Mouse (Mus musculus): Measurements from ENCODE around the gene Elovl7.
A peak's percentile ranks its signal among the peaks of the same experiment; 100 is the strongest.

Gene Elovl7

GRCm38 (mm10) chr13:108214081-108214484 is at the start of gene Elovl7:
Elovl7 (plus strand) TSS chr13:108214404.
- DNase-seq (ENCODE audit: low spot score), result peak; percentile 75

GRCm38 (mm10) chr13:108164621-108165020 is 49.6 kb upstream of the Elovl7 start:
- no peak for DNase-seq (ENCODE audit: low spot score)

DNA sequence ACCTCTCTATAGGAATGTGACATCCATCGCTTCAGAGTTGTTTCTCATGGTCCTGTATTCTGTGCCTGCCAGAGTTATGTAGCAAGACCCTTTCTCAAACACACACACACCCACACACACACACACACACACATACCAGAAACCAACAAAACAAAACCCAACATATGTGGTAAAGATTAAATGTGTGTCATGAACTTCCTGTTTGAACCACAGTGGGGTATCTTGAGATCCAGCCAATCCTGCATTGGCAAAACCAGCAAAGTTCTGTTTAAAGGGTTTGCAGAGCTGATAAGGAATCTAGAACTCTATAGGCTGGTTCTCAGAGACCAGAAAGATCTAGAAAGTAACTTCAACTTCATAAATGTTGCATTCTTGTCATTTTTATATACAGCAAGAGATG is 44.2 kb upstream of the Elovl7 start:
- no peak for DNase-seq (ENCODE audit: low spot score)

GRCm38 (mm10) chr13:108170511-108170910 is 43.7 kb upstream of the Elovl7 start:
- no peak for DNase-seq (ENCODE audit: low spot score)

GRCm38 (mm10) chr13:108179618-108180017 is 34.6 kb upstream of the Elovl7 start:
- DNase-seq (ENCODE audit: low spot score), result no peak

DNA sequence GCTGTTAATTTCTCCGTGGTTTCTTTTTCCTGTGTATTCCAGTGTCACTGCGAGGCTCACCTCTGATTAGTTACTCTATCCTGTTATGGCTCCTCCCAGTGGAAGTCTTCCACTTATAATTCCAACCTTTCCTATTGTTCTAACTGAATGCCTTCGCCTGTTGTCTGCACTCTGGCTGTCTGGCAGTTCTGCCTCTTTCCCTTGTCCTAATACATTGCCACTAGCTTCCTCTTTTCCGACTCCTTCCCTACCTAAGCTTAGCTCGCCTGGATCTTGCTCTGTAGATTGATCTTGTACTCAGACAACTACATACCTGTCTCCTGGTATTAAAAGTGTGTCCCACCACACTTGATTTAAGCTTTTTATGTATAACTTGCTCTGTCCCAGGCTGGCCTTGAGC is 33.4 kb upstream of the Elovl7 start:
- DNase-seq (ENCODE audit: low spot score), result no peak

GRCm38 (mm10) chr13:108184743-108185255 is 29.4 kb upstream of the Elovl7 start:
- no peak for DNase-seq (ENCODE audit: low spot score)

GRCm38 (mm10) chr13:108185530-108185929 is 28.7 kb upstream of the Elovl7 start:
- DNase-seq (ENCODE audit: low spot score), result no peak

DNA sequence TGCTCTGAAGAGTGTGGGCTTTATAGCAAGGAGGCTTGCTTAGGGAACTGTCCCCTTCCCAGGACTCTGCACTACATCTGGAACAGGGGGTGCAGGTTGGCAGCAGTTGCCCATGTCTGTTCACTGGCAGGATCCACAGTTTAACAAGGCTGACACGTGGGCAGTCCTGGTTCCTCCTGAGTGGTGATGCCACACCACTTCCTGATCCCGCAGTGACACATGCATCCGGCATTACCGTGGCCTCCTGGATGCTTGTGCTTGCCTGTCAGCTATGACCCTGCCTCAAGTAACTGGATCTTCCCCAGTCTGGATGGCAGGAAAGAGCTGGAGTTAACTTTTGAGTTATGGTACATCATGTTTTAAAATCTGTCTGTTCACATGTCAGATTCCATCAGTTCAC is 26.2 kb upstream of the Elovl7 start:
- no peak for DNase-seq (ENCODE audit: low spot score)

GRCm38 (mm10) chr13:108191074-108191720 is 23.0 kb upstream of the Elovl7 start:
- DNase-seq (ENCODE audit: low spot score), result peak; percentile 72

- DNase-seq (ENCODE audit: low spot score), result no peak
These were observed 18.7 kb upstream of the Elovl7 start for GRCm38 (mm10) chr13:108195474-108195873.

GRCm38 (mm10) chr13:108204857-108205256 is 9.3 kb upstream of the Elovl7 start:
- no peak for DNase-seq (ENCODE audit: low spot score)

GRCm38 (mm10) chr13:108207447-108207846 is 6.8 kb upstream of the Elovl7 start:
- no peak for DNase-seq (ENCODE audit: low spot score)

GRCm38 (mm10) chr13:108208090-108208489 is 6.1 kb upstream of the Elovl7 start:
- no peak for DNase-seq (ENCODE audit: low spot score)

DNA sequence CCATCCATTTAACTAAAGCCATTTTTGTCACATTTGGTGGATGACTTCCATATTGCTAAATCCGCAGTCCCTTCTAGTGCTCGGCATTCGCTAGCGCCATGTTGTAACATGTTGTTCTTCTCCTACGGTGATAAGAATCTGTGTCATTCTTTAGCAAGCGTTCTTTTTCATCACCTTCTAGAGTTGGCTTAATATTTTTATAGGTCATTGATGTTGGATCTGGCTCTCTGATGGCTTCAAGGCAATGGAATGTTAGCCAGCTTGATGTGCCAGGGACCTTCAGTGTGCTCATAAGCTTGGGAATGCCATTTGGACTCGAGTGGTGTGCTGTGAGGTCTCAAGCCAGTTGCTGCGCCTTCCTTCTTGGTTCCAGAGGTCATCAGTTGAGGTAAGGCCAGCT is 3.2 kb upstream of the Elovl7 start:
- no peak for DNase-seq (ENCODE audit: low spot score)

DNA sequence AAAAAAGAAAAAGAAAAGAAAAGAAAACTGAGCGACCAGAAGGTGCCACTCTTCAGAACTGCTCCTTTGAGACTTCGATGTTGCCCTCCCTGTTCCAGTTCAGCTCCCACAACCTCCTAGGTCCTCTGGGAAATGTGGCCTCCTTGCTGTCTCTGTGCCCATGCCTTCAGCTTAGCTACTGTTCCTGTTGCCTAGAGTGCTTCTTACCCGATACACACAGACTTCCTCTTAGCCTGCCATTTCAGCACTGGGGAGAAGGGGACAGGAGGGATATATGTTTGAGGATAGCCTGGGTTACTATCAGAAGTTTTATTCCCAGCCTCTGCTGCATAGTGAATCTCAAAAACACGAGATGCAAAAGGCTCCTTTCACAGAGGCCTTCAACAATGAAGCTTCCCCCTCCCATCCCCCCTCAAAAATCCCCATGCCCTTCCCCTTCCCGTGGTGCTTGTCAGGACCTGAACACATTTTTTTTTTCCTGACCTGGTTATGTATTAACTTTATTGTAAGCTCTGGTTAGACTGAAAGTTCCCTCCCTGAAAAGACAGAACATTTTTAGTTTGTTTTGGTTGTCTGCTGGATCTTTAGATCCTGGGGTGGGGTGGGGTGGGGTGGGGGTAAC is 1.7 kb upstream of the Elovl7 start:
- DNase-seq (ENCODE audit: low spot score), result no peak

- peak; percentile 43 for DNase-seq (ENCODE audit: low spot score)
These were observed 392 bp downstream of the Elovl7 start for GRCm38 (mm10) chr13:108214485-108215107.

GRCm38 (mm10) chr13:108215231-108215780 is 1.1 kb downstream of the Elovl7 start:
- DNase-seq (ENCODE audit: low spot score), result peak; percentile 13

DNA sequence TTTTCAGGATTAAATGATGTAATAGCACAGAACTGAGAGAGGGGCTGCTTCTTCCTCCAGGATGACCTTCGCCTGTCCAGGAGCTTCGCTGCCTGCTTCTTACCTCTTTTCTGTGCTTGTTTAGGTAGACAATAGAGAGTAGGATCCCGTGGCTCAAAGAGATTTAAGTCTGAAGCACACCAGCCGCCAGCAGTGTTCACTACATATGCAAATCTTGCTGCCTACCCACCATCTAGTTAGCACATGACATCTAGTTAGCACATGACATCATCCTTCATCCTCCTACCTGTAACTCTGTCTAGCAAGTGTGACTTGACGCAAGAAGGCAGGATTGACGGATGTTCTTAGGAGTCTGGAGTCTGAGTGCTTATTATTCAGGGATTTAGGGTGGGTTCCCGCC is 5.6 kb downstream of the Elovl7 start:
- no peak for DNase-seq (ENCODE audit: low spot score)

GRCm38 (mm10) chr13:108229191-108229590 is 15.0 kb downstream of the Elovl7 start:
- no peak for DNase-seq (ENCODE audit: low spot score)

DNA sequence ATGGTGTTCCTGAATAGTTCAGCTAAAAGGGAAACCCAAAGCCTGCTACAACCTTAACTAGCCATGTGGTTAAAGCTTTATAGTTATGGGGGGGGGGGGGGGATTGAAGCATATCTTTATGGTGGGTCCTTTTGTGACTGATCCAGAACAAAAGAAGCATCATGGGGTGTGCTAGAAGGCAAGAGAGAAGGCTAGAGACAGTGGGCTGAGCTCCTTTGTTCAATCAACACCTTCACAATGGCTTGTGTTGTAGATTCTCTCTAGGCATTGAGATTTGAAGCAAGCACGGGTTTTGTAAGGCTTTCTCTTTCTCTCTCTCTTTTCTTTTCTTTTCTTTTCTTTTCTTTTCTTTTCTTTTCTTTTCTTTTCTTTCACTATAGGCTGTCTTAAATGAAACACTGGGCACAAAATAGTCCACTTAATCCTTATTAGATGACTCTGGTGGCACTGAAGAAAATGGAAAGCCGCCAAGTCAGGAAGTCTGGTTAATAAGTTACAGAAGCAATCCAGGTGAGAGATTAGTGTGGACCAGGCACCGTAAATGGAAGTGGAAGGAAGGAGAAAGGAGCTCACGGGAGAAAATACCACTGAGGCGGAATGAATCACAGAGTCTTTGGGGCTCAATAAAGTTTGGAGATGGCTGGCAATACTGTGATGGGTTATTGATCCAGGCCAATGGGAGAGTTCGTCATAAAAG is 15.6 kb downstream of the Elovl7 start:
- no peak for DNase-seq (ENCODE audit: low spot score)

GRCm38 (mm10) chr13:108240012-108240411 is 25.8 kb downstream of the Elovl7 start:
- no peak for DNase-seq (ENCODE audit: low spot score)
